Mouse (Mus musculus) myocyte (in vitro differentiated cells): ENCODE results near the gene Mta3.

ENCODE experiments used
- CEBPB ChIP-seq: IDR thresholded peaks from 2 replicates; pipeline ENCODE4 v1.6.1; 2011; ENCODE audit warnings: mild to moderate bottlenecking, moderate library complexity; ENCODE audit not compliant: poor library complexity, insufficient read depth, severe bottlenecking
- E2F4 ChIP-seq: IDR thresholded peaks from one replicate; pipeline ENCODE4 v1.6.1; 2011; ENCODE audit warnings: mild to moderate bottlenecking, control low read depth, moderate library complexity; ENCODE audit not compliant: insufficient read depth
- MAX ChIP-seq: IDR thresholded peaks from one replicate; pipeline ENCODE4 v1.6.1; 2011; ENCODE audit warnings: low read depth, mild to moderate bottlenecking, control low read depth
- POLR2A ChIP-seq: IDR thresholded peaks from one replicate; pipeline ENCODE4 v1.6.1; 2011; ENCODE audit warnings: low read depth, mild to moderate bottlenecking, control low read depth, moderate library complexity; ENCODE audit not compliant: insufficient read length
- POLR2AphosphoS2 ChIP-seq: IDR thresholded peaks from one replicate; pipeline ENCODE4 v1.6.1; 2011; ENCODE audit warnings: low read depth, control low read depth; ENCODE audit not compliant: insufficient read length
- TCF12 ChIP-seq: IDR thresholded peaks from one replicate; pipeline ENCODE4 v1.6.1; 2011; ENCODE audit warnings: mild to moderate bottlenecking, control low read depth; ENCODE audit not compliant: poor library complexity, insufficient read depth, severe bottlenecking
- TCF3 ChIP-seq: IDR thresholded peaks from one replicate; pipeline ENCODE4 v1.6.1; 2011; ENCODE audit warnings: low read depth, control low read depth; ENCODE audit not compliant: insufficient read length

GRCm38 (mm10) chr17:83732801-83733200 is 26.8 kb downstream of the Mta3 start:
- TF ChIP-seq MAX (no peak), TCF3 (no peak), TCF12 (no peak), POLR2A (no peak), E2F4 (no peak), CEBPB (no peak), POLR2AphosphoS2 (no peak)
